Mouse (Mus musculus): ENCODE results near the gene Mettl24. TPM values are rescaled to one million over a fixed set of nuclear protein-coding genes. Genes with fewer than 3 reads are reported as not detected.

Mettl24 gene
- total and polyA plus RNA-seq, 3 experiments: not detected

DNA sequence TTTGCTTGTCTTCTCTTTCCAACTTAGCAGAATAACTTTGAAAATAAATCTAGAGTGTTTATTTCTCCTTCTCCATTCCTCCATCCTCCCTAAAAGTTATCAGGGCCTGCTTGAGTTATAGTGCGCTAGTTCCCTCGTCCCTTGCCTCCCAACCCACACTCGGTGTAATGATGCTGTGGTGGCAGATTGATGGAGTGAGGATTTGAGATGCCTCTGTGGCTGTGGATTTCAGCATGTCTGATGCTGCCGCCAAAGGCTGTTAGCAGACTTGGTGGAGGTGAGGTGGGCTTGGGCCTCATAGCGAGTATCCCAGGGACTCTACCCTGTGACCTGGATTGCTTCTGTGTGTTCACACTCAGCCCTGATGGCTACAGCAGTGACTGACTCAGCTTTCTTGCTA, 37.8 kb downstream of the Mettl24 start:
- no peak overlapping the region for H3K27ac ChIP-seq (ENCODE audit: control insufficient read depth, low read depth, low read length)
- no peak overlapping the region for H3K4me3 ChIP-seq (ENCODE audit: control insufficient read depth in 1 of 2, insufficient read depth in 1 of 2, low read depth in 2 of 2, low read length in 2 of 2)
- H3K9me3 ChIP-seq (replicated peaks; ENCODE audit: insufficient read depth, low read length): no peaks in the 10 kb centered on the region
- peaks cover 0 to 3% of the 10 kb centered on the region in 2 experiments; a peak in 2 of 4 replicates for H3K27me3 ChIP-seq (ENCODE audit: control insufficient read depth in 1 of 2, insufficient read depth in 2 of 2, low read length in 2 of 2)
- H3K4me1 ChIP-seq (ENCODE audit: control insufficient read depth in 1 of 2, insufficient read depth in 2 of 2, low read length in 2 of 2): no peaks in the 10 kb centered on the region
- no peak for TF ChIP-seq MAFK (IDR thresholded peaks at IDR 0.05; ENCODE audit: borderline replicate concordance, low read depth, low read length)
- TF ChIP-seq UBTF (IDR thresholded peaks at IDR 0.05; ENCODE audit: borderline replicate concordance, insufficient read depth, low read depth, low read length): no peak
- TF ChIP-seq MEF2A (IDR thresholded peaks at IDR 0.05; ENCODE audit: extremely low read depth, insufficient replicate concordance, low read depth, low read length, poor library complexity, severe bottlenecking): no peak
- no peak for TF ChIP-seq MXI1 (IDR thresholded peaks at IDR 0.05; ENCODE audit: low read depth, low read length)
- no peak for TF ChIP-seq USF1 (IDR thresholded peaks at IDR 0.05; ENCODE audit: low read depth, low read length)
- no peak for TF ChIP-seq CHD1 (IDR thresholded peaks at IDR 0.05; ENCODE audit: low read depth, low read length)
- no peak for TF ChIP-seq NRF1 (IDR thresholded peaks at IDR 0.05; ENCODE audit: insufficient read depth, low read depth, low read length, poor library complexity, severe bottlenecking)
- TF ChIP-seq ZC3H11A (IDR thresholded peaks at IDR 0.05; ENCODE audit: low read depth, low read length): no peak
- TF ChIP-seq BHLHE40 (IDR thresholded peaks at IDR 0.05; ENCODE audit: borderline replicate concordance, low read depth, low read length): no peak
- TF ChIP-seq RAD21 (IDR thresholded peaks at IDR 0.05; ENCODE audit: low read depth, low read length): no peak
- TF ChIP-seq RCOR1 (IDR thresholded peaks at IDR 0.05; ENCODE audit: low read depth, low read length): no peak
- TF ChIP-seq ZNF384 (IDR thresholded peaks at IDR 0.05; ENCODE audit: low read depth, low read length): no peak
- TF ChIP-seq POLR2A (IDR thresholded peaks at IDR 0.05; ENCODE audit: control insufficient read depth in 1 of 2, insufficient read depth in 1 of 2, low read depth in 1 of 2, low read length in 2 of 2, poor library complexity in 1 of 2): no peak
- TF ChIP-seq NELFE (IDR thresholded peaks at IDR 0.05; ENCODE audit: low read depth, low read length): no peak
- no peak for TF ChIP-seq CHD2 (IDR thresholded peaks at IDR 0.05; ENCODE audit: low read length)
- H3K36me3 ChIP-seq (ENCODE audit: control insufficient read depth in 1 of 2, insufficient read depth in 2 of 2, low read length in 2 of 2): no peaks in the 10 kb centered on the region
- DNase-seq (ENCODE audit: low read depth, low spot score): no peak
- no peak overlapping the region for H3K9ac ChIP-seq (ENCODE audit: control insufficient read depth, low read depth, low read length, poor library complexity, severe bottlenecking)
- H3K79me2 ChIP-seq (ENCODE audit: control insufficient read depth, insufficient read depth, low read length, poor library complexity): no peaks in the 10 kb centered on the region

- H3K9ac ChIP-seq (ENCODE audit: control insufficient read depth, low read depth, low read length, poor library complexity, severe bottlenecking): no peak overlapping the region
- H3K27me3 ChIP-seq (ENCODE audit: control insufficient read depth in 1 of 2, insufficient read depth in 2 of 2, low read length in 2 of 2): peaks cover 0 to 8% of the 10 kb centered on the region in 2 experiments; a peak in 2 of 4 replicates
- TF ChIP-seq RAD21 (IDR thresholded peaks at IDR 0.05; ENCODE audit: low read depth, low read length) (no peak), BHLHE40 (IDR thresholded peaks at IDR 0.05; ENCODE audit: borderline replicate concordance, low read depth, low read length) (no peak), ZMIZ1 (IDR thresholded peaks at IDR 0.05; ENCODE audit: low read depth, low read length) (no peak), HCFC1 (IDR thresholded peaks at IDR 0.05; ENCODE audit: low read depth, low read length) (no peak)
- no peak overlapping the region for H3K27ac ChIP-seq (ENCODE audit: control insufficient read depth, low read depth, low read length)
- H3K36me3 ChIP-seq (ENCODE audit: control insufficient read depth in 1 of 2, insufficient read depth in 2 of 2, low read length in 2 of 2): no peaks in the 10 kb centered on the region
- H3K79me2 ChIP-seq (ENCODE audit: control insufficient read depth, insufficient read depth, low read length, poor library complexity): no peaks in the 10 kb centered on the region
- H3K4me1 ChIP-seq (ENCODE audit: control insufficient read depth in 1 of 2, insufficient read depth in 2 of 2, low read length in 2 of 2): no peaks in the 10 kb centered on the region
- no peak for DNase-seq (ENCODE audit: low read depth, low spot score)
- no peak overlapping the region for H3K4me3 ChIP-seq (ENCODE audit: control insufficient read depth in 1 of 2, insufficient read depth in 1 of 2, low read depth in 2 of 2, low read length in 2 of 2)
- no peaks in the 10 kb centered on the region for H3K9me3 ChIP-seq (replicated peaks; ENCODE audit: insufficient read depth, low read length)
These were observed 41.3 kb downstream of the Mettl24 start for GRCm38 (mm10) chr10:40724342-40724741.

Measured in MEL (cell line).